Mouse (Mus musculus) heart, embryonic 16.5 days (tissue): ENCODE measurements around the gene Olfr71. TPM values are rescaled to one million over a fixed set of nuclear protein-coding genes. Genes with fewer than 3 reads are reported as not detected.

Experiments used
- ATAC-seq: fragments of 200-750 bp; cut with Nextera tagmentation; replicated peaks from 2 replicates; pipeline ENCODE4 v1.8.0; 2017; ENCODE audit warnings: moderate number of reproducible peaks; ENCODE audit not compliant: insufficient read depth, low FRiP score; ENCODE audit errors: extremely low read depth
- H3K27ac ChIP-seq: fragments of 300-500 bp; sonication (generic); 2 replicates; pipeline ENCODE4 v1.5.1; 2014; ENCODE audit warnings: mild to moderate bottlenecking, low read length, control low read depth, moderate library complexity
- H3K27me3 ChIP-seq: fragments of 300-500 bp; sonication (generic); 2 replicates; pipeline ENCODE4 v1.6.1; 2014; ENCODE audit warnings: low read length, mixed read lengths; ENCODE audit not compliant: control insufficient read depth, insufficient read depth
- H3K36me3 ChIP-seq: fragments of 300-500 bp; sonication (generic); 2 replicates; pipeline ENCODE4 v1.6.1; 2014; ENCODE audit not compliant: control insufficient read depth, insufficient read depth
- H3K4me1 ChIP-seq: fragments of 300-500 bp; sonication (generic); 2 replicates; pipeline ENCODE4 v1.6.1; 2014; ENCODE audit warnings: low read length, mixed read lengths; ENCODE audit not compliant: control insufficient read depth, insufficient read depth
- H3K4me2 ChIP-seq: fragments of 300-500 bp; sonication (generic); 2 replicates; pipeline ENCODE4 v1.6.1; 2014; ENCODE audit warnings: low read depth, mild to moderate bottlenecking, control low read depth, low read length
- H3K4me3 ChIP-seq: fragments of 300-500 bp; sonication (generic); 2 replicates; pipeline ENCODE4 v1.5.1; 2014; ENCODE audit warnings: mild to moderate bottlenecking, control low read depth, low read length
- H3K9ac ChIP-seq: fragments of 300-500 bp; sonication (generic); 2 replicates; pipeline ENCODE4 v1.6.1; 2014; ENCODE audit warnings: low read length, control low read depth
- H3K9me3 ChIP-seq: fragments of 300-500 bp; sonication (generic); replicated peaks from 2 replicates; pipeline ENCODE4 v1.6.1; 2016; ENCODE audit warnings: low read length; ENCODE audit not compliant: control insufficient read depth
- WGBS: fragments of 180-500 bp; shearing (Covaris S2); extraction: QIAGEN DNeasy Blood & Tissue Kit; methylation state at CpG from one replicate; pipeline ENCODE4 v1.1.7; 2014; 5-methylcytosine and 5-hydroxymethylcytosine counted together
- polyA plus RNA-seq: library from polyadenylated mRNA; unstranded; fragments of >200 nt; fragmentation: Nextera tagmentation; extraction: Ambion mirVana; gene quantifications from 2 replicates; pipeline ENCODE4 v1.2.1, GENCODE M21; 2015

The Olfr71 gene
- polyA plus RNA-seq, 1 experiment from 2014 or later: not detected

- Histone ChIP-seq H3K27ac (no peak overlapping the region), H3K4me2 (no peak overlapping the region), H3K27me3 (no peaks in the 10 kb centered on the region), H3K36me3 (no peaks in the 10 kb centered on the region), H3K9ac (no peak overlapping the region), H3K4me1 (peaks cover 39% of the 10 kb centered on the region), H3K9me3 (no peaks in the 10 kb centered on the region), H3K4me3 (no peak overlapping the region)
- 8% methylated on average over 1 of the region's 1 CpGs for WGBS
- ATAC-seq: no peak
Measured at GRCm38 (mm10) chr4:43724764-43725163, 14.7 kb upstream of the Olfr71 start.

- H3K4me2 ChIP-seq: no peak overlapping the region
- H3K4me1 ChIP-seq: peaks cover 13% of the 10 kb centered on the region
- 84% methylated on average over 4 of the region's 4 CpGs for WGBS
- H3K9ac ChIP-seq: no peak overlapping the region
- H3K27me3 ChIP-seq: no peaks in the 10 kb centered on the region
- ATAC-seq: no peak
- no peaks in the 10 kb centered on the region for H3K9me3 ChIP-seq
- no peak overlapping the region for H3K4me3 ChIP-seq
- H3K27ac ChIP-seq: no peak overlapping the region
- no peaks in the 10 kb centered on the region for H3K36me3 ChIP-seq
Measured at GRCm38 (mm10) chr4:43722191-43722590, 12.1 kb upstream of the Olfr71 start.

GRCm38 (mm10) chr4:43720491-43721228 is 10.6 kb upstream of the Olfr71 start:
- no peak overlapping the region for H3K4me3 ChIP-seq
- ATAC-seq: no peak
- H3K4me1 ChIP-seq: peaks cover 7% of the 10 kb centered on the region
- 0 out of 2 replicates have a peak overlapping the region, but pooled peaks have one; percentile 20 for H3K9ac ChIP-seq
- peak overlapping the region; percentile 54 for H3K4me2 ChIP-seq
- 29% methylated on average over 15 of the region's 16 CpGs for WGBS
- H3K27ac ChIP-seq: peak overlapping the region; percentile 87
- no peaks in the 10 kb centered on the region for H3K9me3 ChIP-seq
- no peaks in the 10 kb centered on the region for H3K27me3 ChIP-seq
- no peaks in the 10 kb centered on the region for H3K36me3 ChIP-seq

- ATAC-seq: no peak
- no peaks in the 10 kb centered on the region for H3K36me3 ChIP-seq
- no peaks in the 10 kb centered on the region for H3K27me3 ChIP-seq
- 46% methylated on average over 7 of the region's 7 CpGs for whole genome bisulfite sequencing
- no peak overlapping the region for H3K4me2 ChIP-seq
- H3K9ac ChIP-seq: no peak overlapping the region
- H3K27ac ChIP-seq: no peak overlapping the region
- peaks cover 5% of the 10 kb centered on the region for H3K4me1 ChIP-seq
- H3K9me3 ChIP-seq: no peaks in the 10 kb centered on the region
- no peak overlapping the region for H3K4me3 ChIP-seq
Measured at GRCm38 (mm10) chr4:43713652-43714219, 3.7 kb upstream of the Olfr71 start.

- H3K4me1 ChIP-seq: peaks cover 5% of the 10 kb centered on the region
- no peaks in the 10 kb centered on the region for H3K36me3 ChIP-seq
- peak overlapping the region; percentile 45; the same call in 1 of the 2 replicates for H3K9ac ChIP-seq
- WGBS: 2% methylated on average over 2 of the region's 2 CpGs
- H3K4me3 ChIP-seq: no peak overlapping the region
- no peak overlapping the region for H3K27ac ChIP-seq
- no peak for ATAC-seq
- H3K9me3 ChIP-seq: no peaks in the 10 kb centered on the region
- peak overlapping the region; percentile 28; the same call in 1 of the 2 replicates for H3K4me2 ChIP-seq
- no peaks in the 10 kb centered on the region for H3K27me3 ChIP-seq
Measured at GRCm38 (mm10) chr4:43711821-43712220, 1.8 kb upstream of the Olfr71 start.

- Histone ChIP-seq H3K4me2 (no peak overlapping the region), H3K27ac (no peak overlapping the region), H3K4me3 (no peak overlapping the region), H3K4me1 (no peaks in the 10 kb centered on the region; the same call in none of the 2 replicates), H3K9ac (no peak overlapping the region), H3K9me3 (no peaks in the 10 kb centered on the region), H3K36me3 (no peaks in the 10 kb centered on the region), H3K27me3 (no peaks in the 10 kb centered on the region)
- no peak for ATAC-seq
- 70% methylated on average over 13 of the region's 13 CpGs for WGBS
Measured at GRCm38 (mm10) chr4:43705991-43706390, 4.1 kb downstream of the Olfr71 start.

- WGBS: 74% methylated on average over 8 of the region's 8 CpGs
- H3K27ac ChIP-seq: no peak overlapping the region
Measured at GRCm38 (mm10) chr4:43703851-43704250, 6.2 kb downstream of the Olfr71 start.

GRCm38 (mm10) chr4:43703439-43703838 is 6.6 kb downstream of the Olfr71 start:
- no peak for ATAC-seq
- Histone ChIP-seq H3K4me2 (no peak overlapping the region), H3K27me3 (no peaks in the 10 kb centered on the region), H3K9me3 (no peaks in the 10 kb centered on the region), H3K36me3 (no peaks in the 10 kb centered on the region), H3K27ac (no peak overlapping the region), H3K4me1 (no peaks in the 10 kb centered on the region), H3K4me3 (no peak overlapping the region), H3K9ac (no peak overlapping the region)
- 71% methylated on average over 6 of the region's 6 CpGs for WGBS

More at GRCm38 (mm10) chr4:43703851-43704250, 6.2 kb downstream of the Olfr71 start:
- Histone ChIP-seq H3K27me3 (no peaks in the 10 kb centered on the region), H3K36me3 (no peaks in the 10 kb centered on the region), H3K4me1 (no peaks in the 10 kb centered on the region), H3K9ac (no peak overlapping the region), H3K4me3 (no peak overlapping the region), H3K9me3 (no peaks in the 10 kb centered on the region), H3K4me2 (no peak overlapping the region)
- no peak for ATAC-seq

- Histone ChIP-seq H3K4me1 (peaks cover 2% of the 10 kb centered on the region; the same call in 1 of the 2 replicates), H3K27me3 (no peaks in the 10 kb centered on the region), H3K27ac (no peak within 1 kb of the TSS), H3K36me3 (no peaks in the 10 kb centered on the region), H3K4me2 (no peak within 1 kb of the TSS), H3K9me3 (no peaks in the 10 kb centered on the region), H3K9ac (no peak within 1 kb of the TSS), H3K4me3 (no peak within 1 kb of the TSS)
- WGBS: 81% methylated on average over 6 of the region's 6 CpGs
- no peak for ATAC-seq
Measured at GRCm38 (mm10) chr4:43700707-43701106, 9.3 kb downstream of the Olfr71 start, which contains the start of gene Olfr70. Gene Olfr70, minus strand, starts transcription at chr4:43700807.
